Comparison of ENCODE assay signal across 9 mouse cellular contexts in genomic region chr15:100923476-100923875, GRCm38 (mm10). TPM values are rescaled to one million over a fixed set of nuclear protein-coding genes. Genes with fewer than 3 reads are reported as not detected.
DNase-seq lines count a peak whose midpoint lies in the region; ATAC-seq and TF ChIP-seq lines count a peak whose summit lies in the region.
"Had no signal": no experiment of that assay in that cellular context is flagged by ENCODE, and none has a peak within 500 bp of the region (broad histone marks: within the 10 kb centered on the region; RNA-seq: fewer than 3 reads in every experiment).

No protein-coding gene starts in this region.

- no peak overlapping the region for H3K4me3 ChIP-seq in forebrain, postnatal 0 days (ENCODE audit: low read depth, low read length)
- no peak overlapping the region for H3K4me3 ChIP-seq in hindbrain, embryonic 11.5 days (ENCODE audit: low read depth, low read length)
- H3K4me3 ChIP-seq in neural tube, embryonic 11.5 days (ENCODE audit: low read depth, low read length): no peak overlapping the region
- H3K4me3 ChIP-seq: liver, embryonic 15.5 days had no signal

- peaks cover 3% of the 10 kb centered on the region; the same call in 1 of the 2 replicates for H3K4me1 ChIP-seq in forebrain, postnatal 0 days (ENCODE audit: insufficient read depth)
- no peaks in the 10 kb centered on the region for H3K4me1 ChIP-seq in hindbrain, embryonic 11.5 days (replicated peaks; ENCODE audit: control insufficient read depth, insufficient read depth, low read length)
- peaks cover 3% of the 10 kb centered on the region; the same call in 1 of the 2 replicates for H3K4me1 ChIP-seq in neural tube, embryonic 11.5 days (ENCODE audit: control insufficient read depth, insufficient read depth, low read length)
- H3K4me1 ChIP-seq: liver, embryonic 15.5 days had no signal

- H3K4me2 ChIP-seq in forebrain, postnatal 0 days (ENCODE audit: low read depth): peak overlapping the region; percentile 17; the same call in 1 of the 2 replicates
- no peak overlapping the region for H3K4me2 ChIP-seq in hindbrain, embryonic 11.5 days (replicated peaks; ENCODE audit: low read depth, low read length)
- no peak overlapping the region for H3K4me2 ChIP-seq in neural tube, embryonic 11.5 days (ENCODE audit: low read depth)
- H3K4me2 ChIP-seq: liver, embryonic 15.5 days had no signal

- peak; percentile 9 for DNase-seq in NIH3T3 (ENCODE audit: low read depth)
- peak; percentile 72 for DNase-seq in forebrain, postnatal 0 days
- DNase-seq in hindbrain, embryonic 11.5 days (ENCODE audit: low spot score): peak; percentile 49
- DNase-seq in left cerebral cortex, adult 9 months (ENCODE audit: low spot score in 2 of 2): peak; percentile 81 to 95
- DNase-seq in neural tube, embryonic 11.5 days (ENCODE audit: low spot score): peak; percentile 45
- no peak for DNase-seq in spleen, postnatal 14 days (ENCODE audit: low spot score in 2 of 2)
- DNase-seq in spleen, adult 18-20 months: no peak

- 8% methylated on average over 19 of the region's 19 CpGs for WGBS in forebrain, postnatal 0 days
- WGBS in hindbrain, embryonic 11.5 days: 24% methylated on average over 19 of the region's 19 CpGs
- WGBS in neural tube, embryonic 11.5 days: 18% methylated on average over 19 of the region's 19 CpGs

- peak; percentile 77 for ATAC-seq in cerebellum, adult (ENCODE audit: insufficient number of reproducible peaks, low FRiP score, low TSS enrichment)
- ATAC-seq in forebrain, postnatal 0 days: peak; percentile 78
- ATAC-seq in hindbrain, embryonic 11.5 days (ENCODE audit: low FRiP score): peak; percentile 60; the same call in 1 of the 2 replicates
- no peak for ATAC-seq in neural tube, embryonic 11.5 days (ENCODE audit: insufficient read depth, low FRiP score, low TSS enrichment)

- no peaks in the 10 kb centered on the region for H3K27me3 ChIP-seq in forebrain, postnatal 0 days (ENCODE audit: insufficient read depth, low read length)
- no peaks in the 10 kb centered on the region for H3K27me3 ChIP-seq in hindbrain, embryonic 11.5 days (ENCODE audit: control insufficient read depth, insufficient read depth, low read length)
- no peaks in the 10 kb centered on the region for H3K27me3 ChIP-seq in neural tube, embryonic 11.5 days (ENCODE audit: control insufficient read depth, insufficient read depth, low read length)

- H3K9ac ChIP-seq in forebrain, postnatal 0 days: peak overlapping the region; percentile 39
- H3K9ac ChIP-seq in hindbrain, embryonic 11.5 days (ENCODE audit: low read depth, low read length): no peak overlapping the region
- H3K9ac ChIP-seq in neural tube, embryonic 11.5 days (ENCODE audit: low read length): no peak overlapping the region
- H3K9ac ChIP-seq: liver, embryonic 15.5 days had no signal

- TF ChIP-seq CTCF in forebrain, postnatal 0 days (IDR thresholded peaks at IDR 0.05; ENCODE audit: low read depth): no peak; the same call in 1 of the 2 replicates

- no peaks in the 10 kb centered on the region for H3K36me3 ChIP-seq in forebrain, postnatal 0 days (ENCODE audit: insufficient read depth)
- H3K36me3 ChIP-seq in hindbrain, embryonic 11.5 days (ENCODE audit: control insufficient read depth, insufficient read depth, low read length): no peaks in the 10 kb centered on the region
- no peaks in the 10 kb centered on the region for H3K36me3 ChIP-seq in neural tube, embryonic 11.5 days (ENCODE audit: control insufficient read depth, insufficient read depth, low read length)
- H3K36me3 ChIP-seq: liver, embryonic 15.5 days had no signal

- H3K27ac ChIP-seq in forebrain, postnatal 0 days (ENCODE audit: low read depth, low read length): peak overlapping the region; percentile 71
- H3K27ac ChIP-seq in hindbrain, embryonic 11.5 days (ENCODE audit: low read depth, low read length): peak overlapping the region; percentile 36; the same call in 1 of the 2 replicates
- H3K27ac ChIP-seq in neural tube, embryonic 11.5 days (ENCODE audit: low read depth, low read length): no peak overlapping the region
- H3K27ac ChIP-seq: liver, embryonic 15.5 days had no signal

- H3K9me3 ChIP-seq in forebrain, postnatal 0 days (ENCODE audit: low read length): no peaks in the 10 kb centered on the region
- H3K9me3 ChIP-seq in hindbrain, embryonic 11.5 days (ENCODE audit: control insufficient read depth, low read length): no peaks in the 10 kb centered on the region
- no peaks in the 10 kb centered on the region for H3K9me3 ChIP-seq in neural tube, embryonic 11.5 days (ENCODE audit: control insufficient read depth, low read length)
- H3K9me3 ChIP-seq: liver, embryonic 15.5 days had no signal

RNA-seq across cellular contexts. Expression of gene Scn8a, which starts 53.8 kb away (rescaled TPM):
- 22.1 and 26.9 TPM in 2 replicates for total RNA-seq in forebrain, postnatal 0 days (2014; rRNA removed)
- polyA plus RNA-seq in forebrain, postnatal 0 days (2015; fragmentation: Nextera tagmentation; extraction: Ambion mirVana): 11.7 and 15.5 TPM in 2 replicates
- polyA plus RNA-seq in hindbrain, embryonic 11.5 days (2014; fragmentation: Nextera tagmentation; extraction: Ambion mirVana): 12.2 and 16.4 TPM in 2 replicates
- polyA plus RNA-seq in neural tube, embryonic 11.5 days (2014; fragmentation: Nextera tagmentation; extraction: Ambion mirVana): 9.7 and 12.7 TPM in 2 replicates

Comparison
In these comparisons a context has a peak if more than half of its experiments do, and no peak if none do; other contexts are left out.
1. DNase-seq: peak in NIH3T3 (single experiment), forebrain, postnatal 0 days (single experiment), hindbrain, embryonic 11.5 days (single experiment), left cerebral cortex, adult 9 months (2 of 2) and neural tube, embryonic 11.5 days (single experiment); none in spleen, postnatal 14 days (0 of 2) and spleen, adult 18-20 months (0 of 2).